Mouse (Mus musculus) common myeloid progenitor, adult 5-6 weeks (primary cell): ENCODE measurements around the gene Capn10. TPM values are rescaled to one million over a fixed set of nuclear protein-coding genes. Genes with fewer than 3 reads are reported as not detected.
"Not testable (repeated sequence)": the region's sequence is repeated elsewhere in the genome, so short reads cannot be mapped to it uniquely, and the experiment has no call there.

ENCODE experiments used
- ATAC-seq: replicated peaks from 2 replicates; pipeline ENCODE4 v1.8.0; 2016; ENCODE audit warnings: low read depth, mild to moderate bottlenecking, moderate TSS enrichment, inconsistent platforms; ENCODE audit not compliant: poor library complexity, severe bottlenecking
- total RNA-seq: library from RNA; stranded (forward); fragments of 200-1000, 187-1606 nt; gene quantifications from 2 replicates; pipeline ENCODE4 v1.2.3, GENCODE M21; 2017

The Capn10 gene
- total RNA-seq, 1 experiment from 2014 or later, result 11.4 TPM

- ATAC-seq, result not testable (repeated sequence)
Observed at GRCm38 (mm10) chr1:92970791-92971190, 36.6 kb downstream of the Capn10 start.

- peak; percentile 72 for ATAC-seq
Observed at GRCm38 (mm10) chr1:92971879-92972795, 38.0 kb downstream of the Capn10 start.

- ATAC-seq, result peak; percentile 89
Observed at GRCm38 (mm10) chr1:92972854-92973253, 38.7 kb downstream of the Capn10 start.

GRCm38 (mm10) chr1:92976141-92976566, 42.0 kb downstream of the Capn10 start:
- ATAC-seq, result no peak

- no peak for ATAC-seq
Observed at GRCm38 (mm10) chr1:92978645-92979044, 44.5 kb downstream of the Capn10 start.

- no peak for ATAC-seq
Observed at GRCm38 (mm10) chr1:92979073-92979602, 45.0 kb downstream of the Capn10 start.

GRCm38 (mm10) chr1:92981056-92981845, 47.1 kb downstream of the Capn10 start:
- ATAC-seq, result no peak

GRCm38 (mm10) chr1:92982931-92983605, 48.9 kb downstream of the Capn10 start:
- ATAC-seq, result no peak

- ATAC-seq, result peak; percentile 42; the same call in 1 of the 2 replicates
Observed at GRCm38 (mm10) chr1:92984999-92985398, 50.8 kb downstream of the Capn10 start.

- no peak for ATAC-seq
Observed at GRCm38 (mm10) chr1:92988894-92989293, 54.7 kb downstream of the Capn10 start.

GRCm38 (mm10) chr1:92989891-92990290, 55.7 kb downstream of the Capn10 start:
- no peak for ATAC-seq

GRCm38 (mm10) chr1:92992214-92992855, 58.2 kb downstream of the Capn10 start:
- peak; percentile 56; the same call in 1 of the 2 replicates for ATAC-seq

GRCm38 (mm10) chr1:92992880-92993279, 58.7 kb downstream of the Capn10 start:
- no peak for ATAC-seq

Other genes starting within 250 kb of the Capn10 start
- gene Gpc1, start 102.7 kb upstream of the Capn10 start, total RNA-seq, result 11.5 and 11.8 TPM in 2 replicates
- not detected in 2 replicates for gene Ankmy1, start 31.5 kb upstream of the Capn10 start, total RNA-seq
- 0.92 and 6.0 TPM in 2 replicates for gene Dusp28, start 27.4 kb upstream of the Capn10 start, total RNA-seq
- 10.9 and 12.9 TPM in 2 replicates for gene Rnpepl1, start 23.6 kb upstream of the Capn10 start, total RNA-seq
- 0.46 and 0.78 TPM in 2 replicates for gene Gpr35, start 16.5 kb downstream of the Capn10 start, total RNA-seq
- not detected in 2 replicates for gene Aqp12, start 72.0 kb downstream of the Capn10 start, total RNA-seq
- not detected in 2 replicates for gene Kif1a, start 167.6 kb downstream of the Capn10 start, total RNA-seq
- gene Agxt, start 200.9 kb downstream of the Capn10 start, total RNA-seq, result not detected in 2 replicates
- gene 2310007B03Rik, start 226.6 kb downstream of the Capn10 start, total RNA-seq, result not detected in 2 replicates
- gene Crocc2, start 234.3 kb downstream of the Capn10 start, total RNA-seq, result not detected in 2 replicates